Mouse (Mus musculus) liver, embryonic 14.5 days (tissue): ENCODE measurements at regions not wholly inside any gene's neighbourhood (a gene's known extent, or its start where the extent isn't known, plus 50 kb on each side); places are given as distances from the start of the nearest gene placed in this dataset.

ENCODE experiments used
- CTCF ChIP-seq: IDR thresholded peaks from 2 replicates; pipeline ENCODE4 v1.5.1; 2016; ENCODE audit warnings: antibody characterized with exemption, low read depth, control low read depth
- EP300 ChIP-seq: IDR thresholded peaks from 2 replicates; pipeline ENCODE4 v1.6.1; 2016; ENCODE audit warnings: antibody characterized with exemption, low read depth

GRCm38 (mm10) chr15:25102727-25103126 lies 310.8 kb downstream of the Basp1 start:
- TF ChIP-seq CTCF (no peak), EP300 (no peak)
